Mouse (Mus musculus): ENCODE results near the gene Grm2. TPM values are rescaled to one million over a fixed set of nuclear protein-coding genes. Genes with fewer than 3 reads are reported as not detected.
A peak's percentile ranks its signal among the peaks of the same experiment; 100 is the strongest.

Gene Grm2
- polyA plus RNA-seq (2016; fragmentation: Nextera tagmentation; extraction: Ambion mirVana), result 3.4 and 5.7 TPM in 2 replicates

GRCm38 (mm10) chr9:106655884-106656720 is at the start of gene Grm2:
Gene Grm2, minus strand, starts transcription at chr9:106656082.
- Histone ChIP-seq H3K9me3 (no peaks in the 10 kb centered on the region), H3K36me3 (replicated peaks) (0 out of 2 replicates have a peak, but pooled peaks cover 13% of the 10 kb centered on the region), H3K27ac (0 out of 2 replicates have a peak within 1 kb of the TSS, but pooled peaks have one; percentile 25), H3K4me1 (peaks cover 17% of the 10 kb centered on the region), H3K4me3 (replicated peaks) (peak within 1 kb of the TSS; percentile 47), H3K4me2 (peak within 1 kb of the TSS; percentile 77), H3K9ac (peak within 1 kb of the TSS; percentile 49), H3K27me3 (peaks cover 33% of the 10 kb centered on the region)
- 1% methylated on average over 32 of the region's 44 CpGs for WGBS
- ATAC-seq (ENCODE audit: low FRiP score), result peak; percentile 70

- WGBS, result 93% methylated on average over 11 of the region's 11 CpGs
- Histone ChIP-seq H3K27ac (no peak overlapping the region), H3K4me2 (no peak overlapping the region), H3K9me3 (no peaks in the 10 kb centered on the region), H3K4me1 (no peaks in the 10 kb centered on the region), H3K9ac (no peak overlapping the region), H3K4me3 (replicated peaks) (no peak overlapping the region), H3K36me3 (replicated peaks) (peaks cover 44% of the 10 kb centered on the region), H3K27me3 (no peaks in the 10 kb centered on the region)
- no peak for ATAC-seq (ENCODE audit: low FRiP score)
These were observed 37.1 kb upstream of the Grm2 start for GRCm38 (mm10) chr9:106692973-106693481.

GRCm38 (mm10) chr9:106688834-106689233 is 33.0 kb upstream of the Grm2 start:
- Histone ChIP-seq H3K4me3 (replicated peaks) (no peak overlapping the region), H3K9me3 (no peaks in the 10 kb centered on the region), H3K9ac (no peak overlapping the region), H3K36me3 (replicated peaks) (peaks cover 18% of the 10 kb centered on the region), H3K27me3 (no peaks in the 10 kb centered on the region), H3K4me2 (no peak overlapping the region), H3K4me1 (peaks cover 26% of the 10 kb centered on the region), H3K27ac (no peak overlapping the region)
- 83% methylated on average over 8 of the region's 8 CpGs for WGBS
- ATAC-seq (ENCODE audit: low FRiP score), result no peak

DNA sequence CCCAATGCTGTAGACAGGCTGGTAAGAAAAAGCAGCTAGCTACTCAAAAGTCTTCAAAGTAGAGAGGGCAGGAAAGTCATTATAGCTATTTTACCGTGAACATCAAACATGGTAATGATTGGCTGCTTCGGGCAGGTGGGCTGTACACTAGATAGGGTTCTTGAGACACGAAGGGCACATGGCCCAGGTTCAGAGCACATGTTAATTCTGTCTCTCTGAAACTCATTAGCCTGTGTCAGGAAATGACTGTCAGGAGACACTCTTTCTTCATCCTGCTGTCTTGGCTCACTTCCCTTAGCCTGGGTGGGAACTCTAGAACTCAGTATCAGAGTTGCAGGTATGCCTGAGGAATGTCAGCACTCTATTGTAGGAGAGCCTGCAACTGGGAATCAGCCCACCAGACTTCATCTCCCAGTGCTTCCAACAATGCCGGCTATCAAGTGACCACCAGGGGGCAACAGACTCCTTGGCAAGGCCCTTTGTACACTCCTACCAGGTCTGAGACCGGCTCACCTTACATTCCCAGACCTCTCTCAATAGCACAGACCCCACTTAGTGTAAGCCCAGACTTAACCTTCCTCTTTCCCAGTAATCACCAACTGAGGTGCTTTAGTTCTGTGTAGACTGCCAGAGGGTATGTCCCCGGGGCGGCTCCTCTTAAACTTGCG is 31.2 kb upstream of the Grm2 start:
- Histone ChIP-seq H3K4me3 (replicated peaks) (no peak overlapping the region), H3K4me1 (peaks cover 26% of the 10 kb centered on the region), H3K9ac (no peak overlapping the region), H3K36me3 (replicated peaks) (peaks cover 4% of the 10 kb centered on the region; the same call in 1 of the 2 replicates), H3K9me3 (no peaks in the 10 kb centered on the region), H3K27ac (no peak overlapping the region), H3K4me2 (no peak overlapping the region), H3K27me3 (no peaks in the 10 kb centered on the region)
- 34% methylated on average over 8 of the region's 8 CpGs for WGBS
- ATAC-seq (ENCODE audit: low FRiP score), result peak; percentile 64; the same call in 1 of the 2 replicates

- WGBS, result under 1% methylated on average over 66 of the region's 86 CpGs
- H3K27me3 ChIP-seq, result no peaks in the 10 kb centered on the region
- H3K4me2 ChIP-seq, result peak within 1 kb of the TSS; percentile 98
- H3K9ac ChIP-seq, result peak within 1 kb of the TSS; percentile 76
- H3K4me3 ChIP-seq (replicated peaks), result peak within 1 kb of the TSS; percentile 77
- peak within 1 kb of the TSS; percentile 42; the same call in 1 of the 2 replicates for H3K27ac ChIP-seq
- no peaks in the 10 kb centered on the region for H3K9me3 ChIP-seq
- peaks cover 8% of the 10 kb centered on the region; the same call in 1 of the 2 replicates for H3K36me3 ChIP-seq (replicated peaks)
- ATAC-seq (ENCODE audit: low FRiP score), result peak; percentile 82
- H3K4me1 ChIP-seq, result peaks cover 26% of the 10 kb centered on the region
These were observed 29.6 kb upstream of the Grm2 start, which contains the start of gene Tex264 for GRCm38 (mm10) chr9:106685249-106686101. Gene Tex264, minus strand, starts transcription at chr9:106685927.

DNA sequence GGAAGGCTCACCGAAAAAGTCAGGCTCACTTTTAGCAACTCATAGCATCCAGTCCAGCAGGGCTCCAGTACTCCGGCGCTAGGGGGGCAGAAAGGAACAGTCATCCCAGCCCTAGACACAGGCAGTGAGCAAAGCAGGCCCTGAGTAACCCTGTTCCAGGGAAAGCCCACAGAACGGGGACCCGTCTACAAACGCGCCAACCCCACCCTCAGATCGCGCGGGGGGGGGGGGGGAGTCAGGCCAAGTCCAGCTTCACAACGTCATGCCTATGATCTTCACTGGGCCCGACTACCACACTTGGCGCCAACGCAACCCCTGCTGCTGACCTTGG is 29.0 kb upstream of the Grm2 start:
- Histone ChIP-seq H3K27ac (no peak overlapping the region), H3K36me3 (replicated peaks) (peaks cover 8% of the 10 kb centered on the region; the same call in 1 of the 2 replicates), H3K4me3 (replicated peaks) (peak overlapping the region; percentile 77), H3K9me3 (no peaks in the 10 kb centered on the region), H3K9ac (peak overlapping the region; percentile 76), H3K4me1 (peaks cover 26% of the 10 kb centered on the region), H3K27me3 (no peaks in the 10 kb centered on the region), H3K4me2 (peak overlapping the region; percentile 98)
- WGBS, result 9% methylated on average over 13 of the region's 14 CpGs
- no peak for ATAC-seq (ENCODE audit: low FRiP score)

- H3K4me2 ChIP-seq, result peak overlapping the region; percentile 98
- H3K9ac ChIP-seq, result peak overlapping the region; percentile 76
- H3K4me1 ChIP-seq, result peaks cover 26% of the 10 kb centered on the region
- ATAC-seq (ENCODE audit: low FRiP score), result no peak
- peak overlapping the region; percentile 77 for H3K4me3 ChIP-seq (replicated peaks)
- no peak overlapping the region for H3K27ac ChIP-seq
- H3K36me3 ChIP-seq (replicated peaks), result peaks cover 8% of the 10 kb centered on the region; the same call in 1 of the 2 replicates
- no peaks in the 10 kb centered on the region for H3K27me3 ChIP-seq
- WGBS, result 87% methylated on average over 6 of the region's 6 CpGs
- H3K9me3 ChIP-seq, result no peaks in the 10 kb centered on the region
These were observed 28.4 kb upstream of the Grm2 start for GRCm38 (mm10) chr9:106684093-106684872.

GRCm38 (mm10) chr9:106681026-106681425 is 25.1 kb upstream of the Grm2 start:
- H3K27me3 ChIP-seq, result no peaks in the 10 kb centered on the region
- no peaks in the 10 kb centered on the region for H3K9me3 ChIP-seq
- ATAC-seq (ENCODE audit: low FRiP score), result no peak
- H3K4me2 ChIP-seq, result no peak overlapping the region
- no peak overlapping the region for H3K9ac ChIP-seq
- H3K4me3 ChIP-seq (replicated peaks), result no peak overlapping the region
- H3K27ac ChIP-seq, result no peak overlapping the region
- peaks cover 15% of the 10 kb centered on the region for H3K4me1 ChIP-seq
- peaks cover 15% of the 10 kb centered on the region for H3K36me3 ChIP-seq (replicated peaks)
- 91% methylated on average over 9 of the region's 9 CpGs for WGBS

- Histone ChIP-seq H3K4me3 (replicated peaks) (no peak overlapping the region), H3K4me1 (no peaks in the 10 kb centered on the region; the same call in 1 of the 2 replicates), H3K4me2 (no peak overlapping the region), H3K27ac (no peak overlapping the region), H3K9me3 (no peaks in the 10 kb centered on the region), H3K36me3 (replicated peaks) (peaks cover 19% of the 10 kb centered on the region), H3K27me3 (no peaks in the 10 kb centered on the region), H3K9ac (no peak overlapping the region)
- ATAC-seq (ENCODE audit: low FRiP score), result no peak
- WGBS, result 80% methylated on average over 4 of the region's 4 CpGs
These were observed 22.4 kb upstream of the Grm2 start for GRCm38 (mm10) chr9:106678242-106678641.

DNA sequence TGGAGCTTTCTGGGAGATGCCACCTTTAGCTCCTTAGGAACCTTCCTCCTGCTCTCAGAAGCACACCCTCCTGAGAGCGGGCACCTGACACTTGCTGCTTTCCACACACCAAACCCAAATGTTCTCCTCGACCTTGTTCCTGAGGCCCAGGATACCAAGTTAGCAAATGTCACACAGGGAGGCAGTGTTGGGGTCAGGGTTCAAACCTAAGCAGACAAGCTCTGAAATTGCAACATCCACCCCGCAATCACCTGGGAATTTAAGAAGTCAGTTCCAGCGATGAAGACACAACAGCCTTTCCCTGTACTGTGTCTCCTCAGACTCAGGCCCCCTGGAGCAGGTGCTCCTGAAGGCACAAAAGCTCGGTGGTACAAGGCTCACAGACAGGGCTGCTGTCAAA is 21.8 kb upstream of the Grm2 start:
- no peak for ATAC-seq (ENCODE audit: low FRiP score)
- H3K36me3 ChIP-seq (replicated peaks), result peaks cover 24% of the 10 kb centered on the region
- H3K27ac ChIP-seq, result no peak overlapping the region
- no peaks in the 10 kb centered on the region for H3K27me3 ChIP-seq
- H3K9me3 ChIP-seq, result no peaks in the 10 kb centered on the region
- H3K4me3 ChIP-seq (replicated peaks), result no peak overlapping the region
- H3K4me2 ChIP-seq, result no peak overlapping the region
- H3K9ac ChIP-seq, result no peak overlapping the region
- 85% methylated on average over 5 of the region's 5 CpGs for WGBS
- no peaks in the 10 kb centered on the region; the same call in 1 of the 2 replicates for H3K4me1 ChIP-seq

- 81% methylated on average over 4 of the region's 4 CpGs for WGBS
- no peak overlapping the region for H3K27ac ChIP-seq
- H3K4me1 ChIP-seq, result no peaks in the 10 kb centered on the region; the same call in 1 of the 2 replicates
- H3K27me3 ChIP-seq, result no peaks in the 10 kb centered on the region
- no peak for ATAC-seq (ENCODE audit: low FRiP score)
- H3K9me3 ChIP-seq, result no peaks in the 10 kb centered on the region
- no peak overlapping the region for H3K9ac ChIP-seq
- no peak overlapping the region for H3K4me2 ChIP-seq
- peaks cover 25% of the 10 kb centered on the region for H3K36me3 ChIP-seq (replicated peaks)
- no peak overlapping the region for H3K4me3 ChIP-seq (replicated peaks)
These were observed 20.7 kb upstream of the Grm2 start for GRCm38 (mm10) chr9:106676571-106676970.
